Mouse (Mus musculus) limb, embryonic 11.5 days (tissue): ENCODE measurements around the gene Itpr1. TPM values are rescaled to one million over a fixed set of nuclear protein-coding genes. Genes with fewer than 3 reads are reported as not detected.

Experiments
- ATAC-seq: fragments of 200-750 bp; cut with Nextera tagmentation; 2 replicates; pipeline ENCODE4 v1.8.0; 2017; ENCODE audit warnings: low read depth; ENCODE audit not compliant: insufficient number of reproducible peaks, low FRiP score, low TSS enrichment
- DNase-seq: peaks from one replicate; pipeline ENCODE4 v3.0.0-alpha.2; 2015; ENCODE audit warnings: low spot score
- H3K27ac ChIP-seq: fragments of 300-500 bp; sonication (generic); replicated peaks from 2 replicates; pipeline ENCODE4 v1.5.1; 2014; ENCODE audit warnings: low read depth, mild to moderate bottlenecking, low read length
- H3K27me3 ChIP-seq: fragments of 300-500 bp; sonication (generic); 2 replicates; pipeline ENCODE4 v1.6.1; 2014; ENCODE audit warnings: mild to moderate bottlenecking, low read length, mixed read lengths; ENCODE audit not compliant: control insufficient read depth, insufficient read depth
- H3K36me3 ChIP-seq: fragments of 300-500 bp; sonication (generic); 2 replicates; pipeline ENCODE4 v1.6.1; 2014; ENCODE audit warnings: mild to moderate bottlenecking, low read length, moderate library complexity, mixed read lengths; ENCODE audit not compliant: control insufficient read depth, insufficient read depth
- H3K4me1 ChIP-seq: fragments of 300-500 bp; sonication (generic); 2 replicates; pipeline ENCODE4 v1.6.1; 2014; ENCODE audit warnings: low read length, mixed read lengths; ENCODE audit not compliant: control insufficient read depth, insufficient read depth
- H3K4me2 ChIP-seq: fragments of 300-500 bp; sonication (generic); 2 replicates; pipeline ENCODE4 v1.6.1; 2014; ENCODE audit warnings: low read depth, mild to moderate bottlenecking, moderate library complexity; ENCODE audit not compliant: severe bottlenecking
- H3K4me3 ChIP-seq: fragments of 300-500 bp; sonication (generic); 2 replicates; pipeline ENCODE4 v1.5.1; 2014; ENCODE audit warnings: low read depth, low read length
- H3K9ac ChIP-seq: fragments of 300-500 bp; sonication (generic); 2 replicates; pipeline ENCODE4 v1.6.1; 2014; ENCODE audit warnings: mild to moderate bottlenecking, low read length
- H3K9me3 ChIP-seq: fragments of 300-500 bp; sonication (generic); 2 replicates; pipeline ENCODE4 v1.6.1; 2016; ENCODE audit warnings: low read length; ENCODE audit not compliant: control insufficient read depth
- WGBS: fragments of 180-500 bp; shearing (Covaris S2); extraction: QIAGEN DNeasy Blood & Tissue Kit; methylation state at CpG from one replicate; pipeline ENCODE4 v1.1.7; 2014; 5-methylcytosine and 5-hydroxymethylcytosine counted together
- polyA plus RNA-seq: library from polyadenylated mRNA; unstranded; fragments of >200 nt; fragmentation: Nextera tagmentation; extraction: Ambion mirVana; gene quantifications from 2 replicates; pipeline ENCODE4 v1.2.1, GENCODE M21; 2014

Itpr1 gene
- polyA plus RNA-seq: 6.4 and 7.7 TPM in 2 replicates

DNA sequence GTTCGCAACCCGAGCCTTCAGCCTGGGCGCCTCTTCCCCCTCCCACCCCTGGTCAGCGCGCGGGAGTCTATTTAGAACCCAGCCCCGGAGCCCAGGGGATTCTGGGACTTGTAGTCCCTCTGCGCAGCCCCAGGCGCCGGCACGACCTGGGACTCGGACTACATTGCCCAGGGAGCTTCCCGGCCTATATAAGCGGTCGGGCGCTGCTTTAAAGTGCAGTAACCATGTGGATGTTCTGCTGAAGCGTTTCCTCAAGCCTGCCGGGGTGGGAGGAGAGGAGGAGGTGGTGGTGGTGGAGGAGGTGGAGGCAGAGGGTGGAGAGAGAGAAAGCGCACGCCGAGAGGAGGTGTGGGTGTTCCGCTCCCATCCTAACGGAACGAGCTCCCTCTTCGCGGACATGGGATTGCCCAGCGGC is at the start of gene Itpr1:
Itpr1 (plus strand) TSS at position 216 of the 415 bp plus-strand sequence.
- no peaks in the 10 kb centered on the region for H3K9me3 ChIP-seq
- peak within 1 kb of the TSS; percentile 64 for H3K4me3 ChIP-seq
- H3K36me3 ChIP-seq: no peaks in the 10 kb centered on the region
- H3K4me2 ChIP-seq: peak within 1 kb of the TSS; percentile 62
- WGBS: under 1% methylated on average over 27 of the region's 27 CpGs
- H3K4me1 ChIP-seq: no peaks in the 10 kb centered on the region
- H3K9ac ChIP-seq: peak within 1 kb of the TSS; percentile 61
- 0 out of 2 replicates have a peak within 1 kb of the TSS, but pooled peaks have one; percentile 1 for H3K27ac ChIP-seq
- peak; percentile 99 for ATAC-seq
- H3K27me3 ChIP-seq: no peaks in the 10 kb centered on the region
- peak; percentile 98 for DNase-seq

DNA sequence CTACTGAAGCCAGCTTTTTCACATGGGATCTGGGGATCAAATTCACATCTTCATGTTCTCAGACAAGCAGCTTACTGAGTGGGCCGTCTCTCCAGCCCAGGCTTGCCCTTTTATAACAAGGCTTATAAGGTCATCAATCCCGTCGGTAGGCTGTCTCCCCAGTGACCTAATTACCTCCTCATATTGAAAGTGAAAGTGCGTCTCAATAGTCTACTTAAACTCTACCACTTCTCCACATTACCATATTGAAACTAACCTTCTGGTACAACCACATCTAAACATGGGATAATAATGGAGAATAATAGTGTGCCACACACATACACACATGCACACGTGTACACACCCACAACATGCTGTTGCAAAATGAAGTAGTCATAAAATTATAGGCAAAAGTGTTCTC is 48.0 kb upstream of the Itpr1 start:
- H3K27ac ChIP-seq: no peak overlapping the region

DNA sequence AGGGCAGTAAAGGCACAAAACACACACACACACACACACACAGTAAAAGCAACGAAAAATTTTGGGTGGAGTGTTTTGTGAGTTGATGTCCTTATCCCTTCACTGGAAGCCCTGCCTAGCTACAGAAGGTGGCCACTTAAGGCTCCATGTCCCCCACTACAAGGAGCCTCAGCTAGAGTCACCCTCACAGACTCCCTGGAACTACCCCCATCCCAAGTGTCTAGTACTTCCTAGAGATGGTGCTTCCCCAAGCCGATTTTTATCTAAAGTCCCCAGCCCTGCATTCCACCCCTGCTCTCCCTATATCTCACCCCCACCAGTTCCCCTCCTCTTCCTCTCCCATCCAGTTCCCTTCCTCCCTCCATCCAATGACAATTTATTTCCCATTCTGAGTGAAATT is 47.3 kb upstream of the Itpr1 start:
- no peak for DNase-seq

More for the DNA sequence above, 48.0 kb upstream of the Itpr1 start:
- ATAC-seq (no peak), DNase-seq (no peak)
- Histone ChIP-seq H3K4me2 (no peak overlapping the region), H3K4me1 (peaks cover 3% of the 10 kb centered on the region; the same call in 1 of the 2 replicates), H3K27me3 (no peaks in the 10 kb centered on the region), H3K9ac (no peak overlapping the region), H3K4me3 (no peak overlapping the region), H3K36me3 (no peaks in the 10 kb centered on the region), H3K9me3 (no peaks in the 10 kb centered on the region)
- WGBS: 80% methylated on average over 5 of the region's 5 CpGs

DNA sequence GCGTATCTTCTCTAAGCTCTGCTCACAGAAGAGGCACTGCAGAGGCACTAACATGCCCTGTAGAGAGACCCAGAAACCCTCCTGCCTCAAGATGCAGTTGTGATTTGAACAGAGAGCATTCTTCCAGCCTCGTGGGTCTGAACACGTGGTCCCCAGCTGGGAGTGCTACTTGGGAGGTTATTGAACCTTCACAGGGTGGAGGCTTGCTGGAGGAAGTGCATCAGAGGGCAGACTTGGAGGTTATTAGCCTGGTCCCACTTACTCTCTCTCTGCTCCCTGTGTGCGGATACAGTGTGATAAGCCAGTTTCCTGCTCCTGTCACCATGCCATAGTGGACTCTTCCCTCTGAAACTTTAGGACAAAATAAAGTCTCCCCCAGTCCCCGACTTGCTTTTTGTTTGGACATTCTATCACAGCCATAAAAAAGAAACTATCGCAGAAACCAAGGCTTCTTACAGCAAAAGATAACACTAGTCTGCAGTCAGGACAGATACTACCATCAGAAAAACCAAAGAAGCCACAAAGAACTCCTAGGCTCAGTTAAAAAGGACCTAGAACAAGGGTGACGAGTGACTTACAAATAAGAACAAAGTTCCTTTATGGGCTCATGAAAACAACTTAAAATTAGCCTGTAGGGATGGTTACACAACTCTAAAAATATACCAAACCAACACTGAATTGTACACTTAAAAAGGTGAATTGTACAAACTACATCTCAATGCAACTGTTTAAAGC is 44.8 kb upstream of the Itpr1 start:
- no peaks in the 10 kb centered on the region for H3K9me3 ChIP-seq
- H3K4me2 ChIP-seq: no peak overlapping the region
- DNase-seq (no peak), ATAC-seq (no peak)
- no peak overlapping the region for H3K27ac ChIP-seq
- H3K4me3 ChIP-seq: no peak overlapping the region
- no peaks in the 10 kb centered on the region for H3K4me1 ChIP-seq
- no peak overlapping the region for H3K9ac ChIP-seq
- peaks cover 2% of the 10 kb centered on the region; the same call in 1 of the 2 replicates for H3K36me3 ChIP-seq
- no peaks in the 10 kb centered on the region for H3K27me3 ChIP-seq
- WGBS: 74% methylated on average over 7 of the region's 7 CpGs

More for the DNA sequence above, 47.3 kb upstream of the Itpr1 start:
- H3K27ac ChIP-seq: no peak overlapping the region
- H3K9me3 ChIP-seq: no peaks in the 10 kb centered on the region
- H3K36me3 ChIP-seq: no peaks in the 10 kb centered on the region
- no peak overlapping the region for H3K4me2 ChIP-seq
- no peaks in the 10 kb centered on the region for H3K27me3 ChIP-seq
- peaks cover under 1% of the 10 kb centered on the region; the same call in 1 of the 2 replicates for H3K4me1 ChIP-seq
- H3K4me3 ChIP-seq: no peak overlapping the region
- ATAC-seq: no peak
- no peak overlapping the region for H3K9ac ChIP-seq
- WGBS: 90% methylated on average over 2 of the region's 2 CpGs

DNA sequence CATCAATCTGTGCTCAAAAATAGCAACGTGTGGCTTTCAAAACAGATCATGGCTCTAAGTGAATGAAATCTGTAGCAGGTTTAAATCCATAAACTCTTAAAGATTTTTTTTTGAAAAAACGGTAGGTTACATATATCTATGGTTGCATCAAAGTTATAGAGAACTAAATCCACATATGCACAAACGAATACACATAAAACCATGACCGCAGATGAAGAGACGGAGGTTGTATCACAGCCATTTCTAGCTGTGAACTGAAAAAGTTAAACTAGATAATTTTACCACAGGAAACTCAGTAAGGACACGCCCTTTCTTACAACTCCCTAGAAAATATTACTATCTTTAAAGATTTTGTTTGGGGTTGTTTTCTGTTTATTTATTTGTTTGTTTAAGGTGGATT is 44.2 kb upstream of the Itpr1 start:
- WGBS: 92% methylated on average over 6 of the region's 6 CpGs
- Histone ChIP-seq H3K9ac (no peak overlapping the region), H3K27me3 (no peaks in the 10 kb centered on the region), H3K4me1 (no peaks in the 10 kb centered on the region), H3K27ac (no peak overlapping the region), H3K9me3 (no peaks in the 10 kb centered on the region), H3K36me3 (peaks cover 2% of the 10 kb centered on the region; the same call in 1 of the 2 replicates), H3K4me3 (no peak overlapping the region), H3K4me2 (no peak overlapping the region)
- DNase-seq (no peak), ATAC-seq (no peak)

DNA sequence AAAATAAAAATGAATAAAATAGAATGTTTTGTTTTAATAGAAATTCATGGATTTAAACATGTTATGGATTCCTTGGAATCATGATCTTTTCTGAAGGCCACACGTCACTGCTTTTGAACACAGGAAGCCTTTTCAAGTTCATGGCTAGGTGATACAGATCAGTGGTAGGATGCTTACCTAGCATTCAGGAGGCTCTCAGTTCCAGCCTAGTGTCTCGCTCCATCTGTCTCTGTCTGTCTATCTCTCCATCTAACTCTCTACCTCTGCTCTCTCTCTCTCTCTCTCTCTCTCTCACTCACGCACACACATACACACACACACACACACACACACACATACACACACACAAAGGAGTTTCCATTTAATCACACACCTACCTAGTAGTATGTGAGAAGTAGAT is 43.4 kb upstream of the Itpr1 start:
- H3K4me1 ChIP-seq: no peaks in the 10 kb centered on the region
- H3K27ac ChIP-seq: no peak overlapping the region
- H3K36me3 ChIP-seq: peaks cover 2% of the 10 kb centered on the region; the same call in 1 of the 2 replicates
- H3K9me3 ChIP-seq: no peaks in the 10 kb centered on the region
- H3K4me3 ChIP-seq: no peak overlapping the region
- H3K9ac ChIP-seq: no peak overlapping the region
- H3K27me3 ChIP-seq: no peaks in the 10 kb centered on the region
- no peak for DNase-seq
- no peak overlapping the region for H3K4me2 ChIP-seq
- 88% methylated on average over 3 of the region's 3 CpGs for WGBS
- ATAC-seq: no peak

DNA sequence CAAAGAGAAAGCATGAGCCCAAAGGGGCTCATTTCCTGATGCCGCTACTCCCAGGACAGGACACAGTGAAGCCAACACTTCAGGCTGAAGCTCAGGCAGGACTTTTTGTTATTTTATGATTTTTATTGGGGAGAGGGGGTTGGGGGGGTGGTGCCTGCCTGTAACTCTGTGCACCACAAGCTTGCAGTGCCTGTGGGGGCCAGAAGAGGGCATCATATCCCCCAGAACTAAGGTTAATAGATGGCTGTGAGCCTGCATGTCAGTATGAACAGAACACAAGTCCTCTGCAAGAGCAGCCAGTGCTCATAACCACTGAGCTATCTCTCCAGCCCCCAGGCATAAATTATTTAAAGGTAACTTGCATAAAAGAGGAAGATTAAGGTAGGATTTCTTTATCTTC is 40.7 kb upstream of the Itpr1 start:
- 95% methylated on average over 1 of the region's 1 CpGs for WGBS
- no peak overlapping the region for H3K4me3 ChIP-seq
- no peak for ATAC-seq
- H3K9me3 ChIP-seq: no peaks in the 10 kb centered on the region
- DNase-seq: no peak
- no peaks in the 10 kb centered on the region for H3K4me1 ChIP-seq
- H3K27me3 ChIP-seq: no peaks in the 10 kb centered on the region
- no peak overlapping the region for H3K27ac ChIP-seq
- H3K36me3 ChIP-seq: peaks cover 2% of the 10 kb centered on the region; the same call in 1 of the 2 replicates
- H3K9ac ChIP-seq: no peak overlapping the region
- no peak overlapping the region for H3K4me2 ChIP-seq

DNA sequence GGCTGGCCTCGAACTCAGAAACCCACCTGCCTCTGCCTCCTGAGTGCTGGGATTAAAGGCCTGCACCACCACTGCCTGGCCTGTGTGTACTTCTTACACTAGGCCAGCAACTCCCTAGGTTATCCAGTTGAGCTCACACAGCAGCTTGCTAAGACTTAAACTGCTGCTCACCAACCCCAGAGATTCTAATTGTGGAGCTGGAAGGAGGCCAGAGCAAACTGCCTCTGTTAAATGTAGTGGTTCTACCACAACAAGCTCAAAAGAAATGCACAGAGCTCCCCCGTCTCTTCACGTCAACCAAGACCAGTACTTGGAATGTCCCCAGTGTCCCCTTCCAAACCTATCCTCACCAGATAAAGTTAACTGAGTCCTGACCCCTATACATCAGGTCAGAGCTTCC is 38.7 kb upstream of the Itpr1 start:
- Histone ChIP-seq H3K27me3 (no peaks in the 10 kb centered on the region), H3K4me1 (no peaks in the 10 kb centered on the region), H3K27ac (no peak overlapping the region), H3K4me2 (no peak overlapping the region), H3K9ac (no peak overlapping the region), H3K36me3 (peaks cover 2% of the 10 kb centered on the region; the same call in 1 of the 2 replicates), H3K4me3 (no peak overlapping the region), H3K9me3 (no peaks in the 10 kb centered on the region)
- WGBS: 91% methylated on average over 3 of the region's 3 CpGs
- DNase-seq (no peak), ATAC-seq (no peak)
